Mouse (Mus musculus) urinary bladder, postnatal 10 days (tissue): ENCODE measurements around the gene Cacna1g.

Source experiments
- DNase-seq: peaks from one replicate; pipeline ENCODE4 v3.0.0; 2022; ENCODE audit warnings: low spot score

Gene Cacna1g

DNA sequence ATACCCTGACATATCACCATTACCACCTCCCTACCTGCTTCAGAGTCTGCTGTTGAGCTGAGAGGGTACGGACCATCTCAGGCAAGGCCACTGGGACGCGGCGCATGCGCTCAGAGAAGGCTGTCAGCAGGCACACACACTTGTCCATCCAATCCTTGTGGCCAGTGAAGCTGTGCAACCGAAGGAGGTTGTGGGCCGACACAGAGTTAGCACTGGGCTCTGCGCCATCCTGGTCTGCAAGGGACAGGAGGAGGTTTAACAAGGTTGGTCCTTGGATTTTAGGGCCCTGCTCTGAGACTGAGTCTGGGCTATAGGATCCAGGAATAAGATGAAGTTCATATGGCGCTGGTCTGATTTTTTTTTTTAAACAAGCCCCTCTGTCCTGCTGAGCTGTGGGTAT is 6.4 kb upstream of the Cacna1g start:
- DNase-seq: no peak

DNA sequence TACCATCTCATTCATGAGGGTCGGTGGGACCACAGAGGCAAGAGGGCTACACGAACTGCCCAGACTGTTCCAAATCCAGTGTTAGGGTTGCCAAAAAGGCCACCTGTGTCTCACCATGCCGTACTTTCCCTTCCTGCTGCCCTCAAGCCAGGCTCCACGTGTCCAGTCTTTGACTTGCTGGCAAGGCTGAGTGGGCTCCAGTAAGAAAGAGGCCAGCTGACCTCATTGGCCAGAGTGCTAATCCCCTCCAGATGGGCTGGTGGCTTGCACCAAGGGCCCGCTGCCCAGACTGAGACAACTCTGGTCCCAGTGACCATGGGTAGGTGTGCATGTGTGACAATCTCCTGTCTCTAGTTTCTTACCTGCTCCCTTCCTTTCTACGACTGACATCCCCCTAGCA is 3.7 kb upstream of the Cacna1g start:
- DNase-seq: no peak

DNA sequence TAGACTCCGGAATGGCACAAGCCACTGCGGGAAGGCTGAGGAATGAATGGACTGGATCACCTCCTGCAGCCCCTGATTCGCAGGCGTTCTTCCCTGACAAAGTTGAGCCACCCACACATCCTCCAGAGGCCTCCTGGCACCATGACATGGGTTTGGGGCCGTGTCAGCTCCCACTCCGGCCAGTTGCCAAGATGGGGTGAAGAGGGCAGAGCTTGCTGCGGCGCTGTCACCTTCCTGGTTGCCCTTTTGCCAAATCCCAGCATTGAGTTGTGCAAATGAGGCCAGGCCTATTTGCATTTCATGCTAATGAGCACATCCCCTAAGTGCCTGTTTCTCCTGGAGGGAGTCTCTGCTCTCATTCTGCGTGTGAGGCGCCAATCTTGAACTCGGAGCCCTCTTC is 1.7 kb upstream of the Cacna1g start:
- DNase-seq: no peak

DNA sequence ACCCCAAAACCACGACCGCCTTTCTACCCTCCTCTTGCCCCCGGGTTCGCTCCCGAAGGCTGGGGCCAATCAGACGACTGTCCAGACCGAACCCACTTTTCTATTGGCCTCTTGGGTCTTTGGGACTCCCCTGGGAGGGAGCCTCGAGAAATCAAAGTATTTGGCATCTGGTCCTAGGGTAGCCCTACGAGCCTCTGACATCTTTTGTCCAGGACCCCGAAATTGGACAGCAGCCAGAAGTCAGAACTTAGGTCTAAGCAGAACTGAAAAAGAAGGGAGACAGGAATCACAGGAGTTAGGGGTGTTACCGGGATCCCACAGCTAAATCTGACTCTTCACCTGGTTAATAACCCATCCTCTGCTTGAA is 529 bp upstream of the Cacna1g start:
- DNase-seq: no peak

DNA sequence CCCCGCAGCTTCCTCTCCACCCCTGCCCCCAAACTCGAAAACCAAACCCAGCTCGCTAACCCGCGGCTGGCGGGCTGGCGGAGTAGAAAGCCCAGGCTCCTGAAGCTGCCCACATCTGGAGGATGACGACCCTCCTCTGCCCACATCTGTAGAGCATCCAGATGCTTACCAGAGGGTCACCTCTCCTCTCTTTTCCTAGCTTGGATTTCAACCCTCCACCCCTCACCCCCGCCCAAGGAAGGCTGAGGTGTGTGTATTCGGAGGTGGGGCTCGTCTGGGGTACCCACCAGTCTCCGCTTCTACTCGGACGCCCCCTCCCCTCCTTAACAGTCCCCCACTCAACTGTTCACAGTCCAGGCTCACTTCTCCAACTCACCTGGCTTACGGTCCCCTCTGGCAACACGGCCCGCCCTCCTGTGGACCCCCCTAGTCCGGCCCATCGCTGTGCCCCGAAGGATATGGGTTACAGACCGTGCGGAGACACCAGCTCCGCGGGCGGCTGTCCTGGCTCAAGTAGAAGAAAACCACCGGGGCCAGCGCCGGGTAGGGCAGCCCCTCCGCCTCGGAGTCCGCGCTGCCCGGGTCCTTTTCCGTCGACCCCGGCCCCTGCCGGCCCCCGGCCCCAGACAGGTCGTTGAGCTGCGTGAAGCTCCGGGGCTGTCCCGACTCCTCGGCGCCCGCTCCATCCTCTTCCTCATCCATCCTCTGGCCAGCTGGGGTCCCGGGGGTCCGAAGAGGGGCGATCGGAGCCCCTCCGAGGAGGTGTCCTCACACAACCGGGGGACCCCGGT is 887 bp downstream of the Cacna1g start:
- DNase-seq: no peak

DNA sequence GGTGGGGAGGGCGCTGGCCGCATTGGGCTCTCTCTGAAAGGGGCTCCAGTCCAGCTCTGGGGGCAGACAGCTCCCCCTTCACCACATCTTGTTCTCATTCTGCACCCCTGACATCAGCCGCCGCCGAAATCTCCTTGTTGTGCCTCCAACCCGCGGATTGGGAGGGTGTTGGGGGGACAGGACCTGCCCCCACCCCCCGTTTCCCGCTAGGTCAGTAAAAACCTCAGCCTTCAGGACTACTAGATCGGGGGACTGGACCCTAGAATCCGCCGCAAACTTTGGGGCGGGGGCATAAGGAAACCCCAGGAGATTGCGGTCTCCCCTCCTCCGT is 1.4 kb downstream of the Cacna1g start:
- DNase-seq: no peak

DNA sequence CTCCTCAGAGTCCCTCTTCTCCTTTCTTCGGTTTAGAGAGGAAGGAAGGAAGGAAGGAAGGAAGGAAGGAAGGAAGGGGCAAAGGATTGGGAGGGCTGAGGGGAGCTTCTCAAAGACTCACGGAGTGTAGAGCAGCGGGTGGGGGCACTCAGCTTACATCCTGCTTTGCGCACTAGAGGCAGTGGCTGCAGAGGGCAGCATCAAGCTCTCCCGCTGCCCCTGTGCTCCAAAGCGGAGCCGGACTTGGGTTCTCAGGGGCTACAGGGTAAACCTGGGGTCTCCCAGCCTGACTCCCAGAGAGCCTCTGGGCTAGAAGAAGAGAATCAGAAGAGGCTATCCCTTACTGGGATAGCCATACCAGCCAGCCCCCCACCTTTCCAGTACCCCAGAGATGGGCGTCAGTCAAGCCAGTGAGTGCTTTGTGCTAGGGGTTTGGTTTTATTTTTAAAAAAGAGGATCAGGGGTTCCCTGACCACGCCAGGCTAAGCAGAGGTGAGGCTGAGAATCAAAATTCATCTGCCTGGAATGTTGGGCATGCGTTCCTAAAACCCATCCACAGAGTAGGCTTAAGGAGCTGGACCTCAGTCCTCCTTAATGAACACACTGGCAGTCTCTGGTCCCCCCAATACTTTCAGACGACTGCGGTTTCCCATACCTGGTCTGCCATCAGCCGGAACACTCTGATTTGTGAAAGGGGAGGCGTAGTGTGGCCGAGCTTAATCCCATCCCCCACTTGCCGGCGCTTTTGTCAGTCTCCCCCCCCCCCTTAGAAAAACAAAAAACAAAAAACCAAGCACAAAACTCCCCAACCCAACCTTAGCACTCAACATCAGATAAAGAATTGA is 2.0 kb downstream of the Cacna1g start:
- DNase-seq: no peak

DNA sequence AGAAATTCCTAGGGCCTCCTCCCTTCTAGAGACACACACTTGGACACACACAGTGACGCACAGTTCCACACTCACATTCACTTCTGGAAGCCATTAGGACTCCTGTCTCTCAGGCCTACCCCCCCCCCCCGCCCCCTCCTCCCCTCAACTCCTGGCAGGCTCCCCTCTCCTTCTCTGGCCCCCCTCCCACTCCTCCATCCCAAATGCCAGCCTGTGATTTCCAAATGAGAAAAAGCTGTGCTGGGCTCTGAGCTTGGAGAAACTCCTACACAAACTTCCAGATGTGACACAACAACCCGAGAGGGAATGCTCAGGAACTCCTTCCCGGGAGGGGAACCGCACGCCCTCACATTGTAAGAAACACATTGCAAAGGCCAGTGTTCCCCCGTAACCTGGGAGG is 3.6 kb downstream of the Cacna1g start:
- no peak for DNase-seq

DNA sequence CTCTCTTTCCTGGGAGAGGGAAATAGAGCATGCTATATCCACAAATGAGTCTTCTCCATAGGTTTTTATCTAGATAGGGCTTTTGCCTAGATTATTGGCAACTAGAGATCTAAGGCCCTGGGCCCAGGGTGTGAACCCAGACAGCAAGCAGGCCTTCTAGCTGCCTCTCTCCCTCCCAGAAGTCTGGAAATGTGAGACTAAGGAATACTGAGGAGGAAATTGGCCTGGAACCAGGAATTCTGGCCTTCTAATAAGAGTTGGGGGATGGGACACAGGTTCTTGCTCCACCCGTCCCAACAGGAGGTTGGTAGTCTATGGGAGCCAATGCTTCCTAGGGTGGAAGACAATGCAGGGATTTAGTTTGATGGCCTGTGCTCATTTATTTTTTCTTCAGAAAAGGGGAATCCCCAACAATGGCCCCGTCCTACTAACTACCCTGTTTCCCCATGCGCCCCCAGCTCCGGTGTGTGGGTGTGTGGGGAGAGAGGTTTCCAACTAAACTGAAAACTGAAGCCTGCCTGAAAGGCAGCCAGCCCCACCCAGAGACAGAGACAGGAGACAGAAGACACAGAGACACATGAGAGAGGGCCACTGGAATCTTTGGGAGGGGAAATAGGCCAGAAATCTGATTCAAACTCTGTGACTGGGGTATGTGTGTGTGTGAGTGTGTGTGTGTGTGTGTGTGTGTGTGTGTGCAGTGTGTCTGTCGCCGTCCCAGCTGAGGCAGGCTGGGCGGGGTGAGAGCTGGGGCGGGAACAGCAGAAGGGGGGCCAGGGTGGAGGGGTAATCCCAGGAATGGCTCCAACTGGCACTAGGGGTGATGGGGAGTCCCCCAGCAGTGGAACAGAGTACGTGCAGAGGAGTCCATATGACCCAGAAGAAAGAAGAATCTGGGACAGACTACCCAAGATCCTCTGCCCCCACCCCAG is 4.6 kb downstream of the Cacna1g start:
- DNase-seq: no peak

DNA sequence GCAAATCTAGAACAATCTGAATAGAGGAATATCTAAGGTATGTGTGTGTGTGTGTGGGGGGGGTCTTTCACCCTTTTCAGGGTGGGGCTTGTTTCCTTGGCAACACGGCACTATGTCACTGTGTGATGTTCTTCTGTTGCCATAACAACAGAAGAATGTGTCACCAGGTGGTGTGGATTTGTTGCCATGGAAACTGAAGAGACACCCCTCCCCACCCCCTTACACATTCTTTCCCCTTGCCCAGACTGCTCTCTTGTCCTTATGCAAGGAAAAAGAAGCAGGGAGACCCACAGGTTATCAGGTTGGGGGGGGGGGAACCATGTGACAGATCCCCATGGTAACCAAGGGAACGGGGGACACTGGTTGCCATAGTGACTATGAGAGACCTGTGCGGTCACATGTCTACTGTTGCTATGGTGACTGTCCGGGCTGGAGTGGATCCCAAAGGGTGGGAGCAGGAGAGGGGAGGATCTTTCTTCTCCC is 5.4 kb downstream of the Cacna1g start:
- no peak for DNase-seq

DNA sequence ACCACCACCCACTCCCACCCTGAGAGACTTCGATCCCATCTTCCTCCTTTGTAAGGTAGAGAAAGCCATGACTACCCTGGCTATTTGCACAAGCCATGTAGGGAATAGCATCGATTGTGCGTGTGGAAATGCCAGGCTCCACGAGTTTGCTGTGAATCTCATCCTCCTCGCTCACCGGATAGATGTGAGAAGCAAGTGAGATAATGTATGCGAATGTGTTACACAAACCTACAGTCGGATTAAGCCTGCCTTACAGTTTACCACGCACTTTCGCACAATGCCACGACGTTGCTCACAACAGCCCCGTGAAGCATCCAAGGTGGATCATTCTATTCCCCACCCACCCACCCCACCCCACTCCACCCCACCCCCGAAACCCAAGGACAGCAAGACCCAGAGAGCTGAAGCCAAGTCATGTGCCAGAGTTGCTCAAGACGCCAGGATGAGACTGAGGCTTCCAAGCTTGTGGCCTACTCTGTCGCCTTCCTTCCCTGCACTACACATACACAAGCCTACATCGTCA is 7.6 kb downstream of the Cacna1g start:
- DNase-seq: no peak

DNA sequence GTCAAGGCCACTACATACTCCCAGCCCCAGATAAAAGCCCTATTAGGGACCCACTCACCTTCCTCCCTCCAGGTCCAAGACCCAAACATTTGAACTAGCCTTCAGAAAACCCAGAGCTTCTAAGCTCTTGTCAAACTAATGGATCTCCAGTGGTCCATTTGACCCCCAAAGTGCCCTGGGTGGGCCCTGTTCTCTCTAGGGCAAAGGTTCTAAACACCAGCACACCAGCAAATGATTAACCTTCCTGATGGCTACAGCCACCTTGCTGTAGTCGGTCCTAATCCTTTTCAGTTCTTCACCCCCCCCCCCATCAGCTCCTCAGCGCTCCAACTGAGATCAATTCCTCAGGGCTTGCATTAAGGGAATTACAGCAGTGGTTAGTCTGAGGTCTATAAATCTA is 9.8 kb downstream of the Cacna1g start:
- DNase-seq: no peak

DNA sequence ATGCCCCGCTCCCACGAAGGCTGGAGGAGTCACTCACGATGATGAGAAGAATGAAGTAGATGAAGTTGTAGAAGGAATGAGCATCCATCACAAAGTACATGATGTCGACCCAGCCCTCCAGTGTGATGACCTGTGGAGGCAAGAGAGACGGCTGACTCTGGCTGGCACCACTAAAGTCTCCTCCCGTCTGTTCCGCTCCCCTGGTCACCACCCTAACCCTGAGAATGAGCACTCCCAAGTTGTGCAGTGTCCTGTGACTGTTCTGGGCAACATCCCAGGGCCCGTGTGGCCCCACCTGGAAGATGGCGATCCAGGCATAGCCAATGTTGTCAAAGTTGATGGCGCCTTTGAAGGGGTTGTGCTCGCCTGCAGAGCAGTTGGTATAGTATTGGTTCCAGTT is 12.1 kb downstream of the Cacna1g start:
- DNase-seq: no peak

DNA sequence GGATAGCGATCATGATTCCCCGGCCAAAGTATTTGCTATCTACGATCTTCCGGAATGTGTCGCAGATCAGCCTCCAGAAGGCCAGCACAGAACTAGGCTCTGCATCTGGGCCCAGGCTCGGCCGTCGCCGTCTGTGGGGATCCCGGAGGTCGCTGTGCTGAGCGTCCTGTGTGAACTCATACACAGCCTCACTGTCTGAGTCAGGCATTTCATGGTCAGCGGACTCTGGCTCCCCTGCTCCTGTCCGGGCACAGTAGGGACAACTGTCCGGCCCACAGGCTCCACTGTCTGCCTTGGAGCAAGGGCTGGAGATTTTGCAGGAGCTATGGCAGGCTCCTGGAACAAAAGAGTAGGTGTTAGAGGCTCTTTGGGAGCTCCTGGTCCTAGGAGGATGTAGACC is 17.0 kb downstream of the Cacna1g start:
- no peak for DNase-seq

DNA sequence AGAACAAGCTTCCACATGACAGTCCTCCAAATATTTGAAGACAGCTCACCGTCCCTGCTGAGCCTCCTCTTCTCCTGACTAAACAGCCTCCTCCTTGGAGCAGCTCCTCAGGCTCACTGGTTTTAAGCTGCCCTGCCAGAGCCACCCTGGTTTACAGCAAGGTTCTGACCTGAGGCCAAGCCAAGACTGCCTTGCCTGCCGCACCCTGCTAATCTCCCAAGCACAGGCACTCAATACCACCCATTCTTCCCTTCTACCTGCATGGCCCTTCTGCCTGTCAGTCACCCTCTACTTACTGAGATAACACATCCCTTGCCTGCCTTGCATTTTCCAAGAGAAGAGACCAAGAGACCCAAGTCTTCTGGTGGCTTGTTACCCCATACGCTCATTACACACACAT is 17.7 kb downstream of the Cacna1g start:
- DNase-seq: no peak

DNA sequence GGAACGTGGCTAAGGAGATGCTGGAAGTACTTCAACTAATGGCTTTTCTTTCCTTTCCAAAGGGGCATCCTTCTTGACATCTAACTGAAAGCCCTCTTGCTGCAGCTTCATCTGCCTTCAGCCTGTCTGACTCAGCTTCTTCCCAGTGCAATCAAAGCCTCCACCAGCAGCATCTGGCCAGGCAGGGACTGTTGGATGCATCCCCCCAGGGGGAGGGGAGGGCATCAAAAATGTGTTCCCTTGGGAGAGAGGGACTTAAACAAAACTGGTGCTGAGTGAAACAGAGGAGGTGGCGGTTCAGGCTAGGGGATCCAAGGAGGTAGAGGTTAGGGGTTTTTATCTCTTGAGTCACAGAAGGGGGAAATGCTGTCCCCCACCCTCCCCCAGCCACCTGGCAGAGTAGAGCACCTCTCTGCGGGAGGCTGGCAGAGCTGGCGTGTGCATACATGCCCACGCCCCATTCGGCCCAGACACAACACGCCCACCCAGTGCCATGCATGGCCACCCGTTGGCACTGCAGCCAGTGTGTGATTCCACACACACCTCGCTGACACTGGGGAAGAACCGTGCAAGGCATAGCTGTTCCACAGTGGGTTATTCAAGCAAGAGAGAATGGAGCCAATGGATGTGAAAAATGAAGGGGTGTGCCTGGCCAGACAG is 18.7 kb downstream of the Cacna1g start:
- no peak for DNase-seq

DNA sequence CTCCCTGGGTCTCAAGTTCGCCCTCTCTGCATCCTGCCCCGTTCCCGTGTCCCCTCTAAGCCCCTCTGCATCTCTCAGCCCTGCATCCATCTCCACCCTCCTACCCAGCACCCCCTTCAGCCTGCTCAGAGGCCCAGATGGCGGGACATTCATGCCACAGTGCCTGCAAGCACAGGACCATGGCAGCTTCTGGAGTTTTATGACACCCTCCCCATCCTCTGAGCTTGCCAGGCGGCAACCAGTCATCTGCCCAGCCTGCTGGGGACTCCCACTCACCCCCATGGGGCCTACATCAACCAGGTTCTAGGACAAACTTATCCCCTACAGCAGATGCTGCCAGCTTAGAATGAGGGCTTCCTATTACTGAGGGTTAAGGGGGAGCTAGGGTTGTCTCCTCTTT is 19.2 kb downstream of the Cacna1g start:
- no peak for DNase-seq

DNA sequence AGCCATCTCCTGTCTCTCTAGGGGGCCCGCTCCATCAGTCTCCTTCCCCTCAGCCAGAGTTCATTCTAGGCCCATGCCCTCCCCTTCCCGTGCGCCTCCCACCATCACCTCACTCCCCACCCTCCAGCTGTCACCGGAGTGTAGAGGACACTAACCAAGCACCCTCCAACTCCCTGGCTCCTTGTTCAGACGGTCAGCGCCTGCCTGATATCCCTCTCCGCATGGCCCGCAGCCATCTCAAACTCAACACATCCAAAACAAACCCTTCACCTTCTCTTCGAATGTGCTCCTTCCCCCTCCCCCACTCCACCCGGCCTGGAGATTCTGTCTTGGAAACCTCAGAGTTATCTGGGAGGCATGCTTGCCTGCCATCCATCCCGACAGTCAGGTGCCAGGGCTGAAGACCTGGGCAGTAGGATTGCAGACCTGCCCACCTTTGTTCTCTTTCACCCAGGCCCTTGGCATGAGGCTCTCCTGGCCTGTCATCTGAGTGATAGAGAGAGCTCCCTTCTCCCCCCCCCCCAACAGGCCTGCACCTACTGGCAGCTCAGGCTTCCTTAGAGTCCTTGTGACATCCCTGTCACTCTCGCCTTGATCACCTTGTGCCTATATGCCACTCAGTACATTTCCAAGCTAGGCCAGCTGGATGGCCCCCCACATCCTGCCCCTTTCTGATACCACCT is 22.8 kb downstream of the Cacna1g start:
- no peak for DNase-seq

DNA sequence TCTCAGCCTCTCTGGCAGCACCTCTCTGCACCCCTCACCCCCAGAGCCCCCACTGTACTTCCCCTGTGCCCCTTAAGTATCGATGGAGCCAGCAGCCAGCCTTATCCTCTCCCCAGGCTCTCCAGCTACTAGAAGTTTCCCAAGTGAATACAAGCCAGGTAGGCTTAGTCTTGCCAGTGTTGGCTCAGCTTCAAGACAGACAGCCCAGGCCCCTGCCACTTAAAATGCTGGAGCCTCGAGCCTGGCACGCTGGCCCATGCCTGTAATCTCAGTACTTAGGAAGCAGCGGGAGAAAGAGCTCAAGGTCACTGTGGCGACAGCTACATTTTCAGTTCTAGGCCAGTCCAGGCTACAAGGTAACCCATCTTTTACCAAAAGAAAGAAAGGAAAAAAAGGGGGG is 24.1 kb downstream of the Cacna1g start:
- no peak for DNase-seq

DNA sequence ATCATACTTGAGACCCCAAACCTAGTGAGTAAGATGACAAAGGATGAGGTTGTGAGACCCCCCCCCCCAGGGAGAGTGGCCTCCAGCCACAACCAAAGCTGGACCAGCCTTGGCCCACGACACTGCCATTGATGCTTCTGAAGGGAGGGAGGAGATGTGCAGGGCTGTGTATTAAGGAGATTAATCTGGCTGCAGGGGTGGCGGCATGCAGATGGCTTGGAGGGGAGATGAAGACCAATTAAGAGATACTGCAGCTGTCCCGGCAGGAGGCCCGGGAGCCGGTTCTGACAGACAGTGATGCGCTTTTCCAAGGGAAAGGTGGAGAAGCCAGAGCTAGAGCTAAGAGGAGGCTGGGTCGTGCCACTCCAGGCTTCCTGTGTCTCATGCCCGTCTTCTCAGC is 24.8 kb downstream of the Cacna1g start:
- DNase-seq: no peak

DNA sequence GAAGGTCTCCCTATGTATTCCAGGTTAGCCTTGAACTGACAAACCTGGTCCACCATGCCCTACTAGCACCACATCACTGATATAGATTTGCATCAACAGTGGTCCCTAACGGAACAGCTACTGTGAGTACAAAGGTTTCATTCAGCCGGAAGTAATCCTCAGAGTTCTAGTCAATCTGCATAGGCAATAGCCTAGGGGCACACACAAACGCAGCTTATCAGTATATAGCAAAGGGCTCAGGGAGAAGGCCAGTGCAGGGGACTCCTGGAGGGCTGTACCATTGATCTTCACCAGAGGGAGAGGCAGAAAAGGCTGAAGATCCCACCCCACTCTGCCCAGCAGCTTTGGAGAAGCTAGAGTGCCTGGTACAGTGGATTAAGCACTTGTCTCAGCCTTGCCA is 27.0 kb downstream of the Cacna1g start:
- no peak for DNase-seq
